Mouse (Mus musculus): ENCODE measurements at regions not wholly inside any gene's neighbourhood (a gene's known extent, or its start where the extent isn't known, plus 50 kb on each side); places are given as distances from the start of the nearest gene placed in this dataset.

DNA sequence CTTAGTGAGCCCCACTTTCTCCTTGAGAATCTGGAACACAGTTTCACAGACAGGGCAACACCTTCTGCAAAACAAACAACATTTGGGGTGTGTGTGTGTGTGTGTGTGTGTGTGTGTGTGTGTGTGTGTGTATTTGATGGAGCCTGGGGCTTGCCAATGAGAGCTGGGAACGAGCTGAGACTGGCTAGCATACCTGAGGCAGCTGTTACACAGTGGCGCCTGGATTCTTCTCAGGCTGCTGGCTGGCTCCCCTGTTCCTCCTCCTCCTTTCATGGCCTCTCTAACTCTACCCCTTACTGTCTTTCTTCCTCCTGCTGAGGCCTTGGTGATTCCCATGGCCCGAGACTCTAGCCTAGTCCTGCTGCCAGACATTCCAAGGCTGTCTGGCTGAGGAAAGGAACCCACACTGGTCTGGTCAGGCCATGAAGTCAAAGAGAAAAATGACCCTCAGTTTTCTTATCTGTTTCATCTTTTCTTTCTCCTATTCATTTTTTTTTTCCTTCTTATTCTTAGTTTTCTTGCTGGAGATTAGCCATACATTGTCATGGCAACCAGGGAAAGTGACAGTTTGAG, 79.6 kb upstream of the Sem1 start:
- DNase-seq (ENCODE audit: extremely low spot score, low read depth, low spot score), result no peak

- no peak for DNase-seq (ENCODE audit: extremely low spot score, low read depth, low spot score)
Measured at GRCm38 (mm10) chr6:6660072-6660471, 81.6 kb upstream of the Sem1 start.

DNA sequence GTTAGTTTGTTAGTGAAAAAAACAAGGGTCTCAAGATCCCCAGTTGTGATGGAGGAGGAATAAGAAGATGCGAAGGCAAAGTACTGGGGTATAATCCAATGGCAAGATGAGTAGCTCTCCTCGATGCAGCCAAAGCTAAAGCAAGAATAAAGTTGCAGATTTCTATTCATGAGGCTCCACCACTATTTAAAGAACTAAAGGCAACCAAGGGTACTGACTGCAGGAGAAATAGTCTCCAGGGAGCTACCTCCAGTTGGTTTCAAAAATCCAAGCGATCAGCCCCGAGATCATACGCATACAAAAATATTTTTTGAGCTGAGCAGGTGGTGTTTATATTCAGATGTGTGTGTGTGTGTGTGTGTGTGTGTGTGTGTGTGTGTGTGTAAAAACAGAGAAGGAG, 88.3 kb upstream of the Sem1 start:
- no peak for DNase-seq (ENCODE audit: extremely low spot score, low read depth, low spot score)

DNA sequence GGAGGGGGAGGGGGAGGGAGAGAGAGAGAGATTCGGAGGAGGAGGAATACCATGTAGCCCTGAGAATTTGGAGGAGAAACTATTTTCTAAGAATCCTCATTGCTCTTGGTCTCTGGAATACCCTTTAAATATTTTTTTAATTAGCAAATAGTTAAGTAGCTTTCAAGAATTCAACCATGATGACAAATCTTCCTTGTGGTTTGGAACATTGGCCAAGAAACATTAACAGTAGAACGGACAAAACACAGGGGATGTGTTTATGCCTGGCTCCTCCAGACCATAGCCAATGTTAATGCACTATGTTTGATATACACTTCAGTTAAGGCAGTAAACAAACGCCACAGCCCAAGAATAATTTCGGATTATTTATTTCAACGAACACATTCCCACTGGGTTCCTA, 110.8 kb upstream of the Sem1 start:
- no peak for DNase-seq (ENCODE audit: extremely low spot score, low read depth, low spot score)

GRCm38 (mm10) chr6:6690188-6690587, 111.7 kb upstream of the Sem1 start:
- no peak for DNase-seq (ENCODE audit: extremely low spot score, low read depth, low spot score)

GRCm38 (mm10) chr6:6692056-6692770, 113.8 kb upstream of the Sem1 start:
- no peak for DNase-seq (ENCODE audit: extremely low spot score, low read depth, low spot score)

GRCm38 (mm10) chr6:6695742-6696430, 117.4 kb upstream of the Sem1 start:
- DNase-seq (ENCODE audit: extremely low spot score, low read depth, low spot score), result no peak

GRCm38 (mm10) chr6:6697418-6697979, 119.0 kb upstream of the Sem1 start:
- no peak for DNase-seq (ENCODE audit: extremely low spot score, low read depth, low spot score)

GRCm38 (mm10) chr6:6706729-6707128, 128.3 kb upstream of the Sem1 start:
- no peak for DNase-seq (ENCODE audit: extremely low spot score, low read depth, low spot score)

GRCm38 (mm10) chr6:6709057-6709456, 130.6 kb upstream of the Sem1 start:
- no peak for DNase-seq (ENCODE audit: extremely low spot score, low read depth, low spot score)

GRCm38 (mm10) chr6:6730259-6730658, 132.9 kb upstream of the Dlx6 start:
- DNase-seq (ENCODE audit: extremely low spot score, low read depth, low spot score), result no peak

DNA sequence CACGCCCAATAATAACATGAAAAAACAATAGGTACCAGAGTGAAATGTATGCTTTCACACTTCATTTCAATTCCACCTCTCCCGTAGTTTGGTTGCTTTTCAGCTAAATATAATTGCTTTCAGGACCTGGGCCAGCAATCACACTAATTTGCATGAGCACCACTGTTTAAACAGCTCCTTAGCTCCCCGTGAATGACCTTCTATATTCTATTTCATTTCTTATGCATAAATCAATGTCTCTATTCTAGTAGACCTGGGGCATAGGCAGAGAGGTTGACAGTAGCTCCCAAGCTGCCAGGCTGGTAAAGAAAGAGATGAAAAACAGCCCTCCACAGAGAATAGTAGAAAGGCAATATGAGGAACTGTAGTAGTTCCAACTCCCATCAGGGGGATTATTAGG, 117.7 kb upstream of the Dlx6 start:
- no peak for DNase-seq (ENCODE audit: extremely low spot score, low read depth, low spot score)

DNA sequence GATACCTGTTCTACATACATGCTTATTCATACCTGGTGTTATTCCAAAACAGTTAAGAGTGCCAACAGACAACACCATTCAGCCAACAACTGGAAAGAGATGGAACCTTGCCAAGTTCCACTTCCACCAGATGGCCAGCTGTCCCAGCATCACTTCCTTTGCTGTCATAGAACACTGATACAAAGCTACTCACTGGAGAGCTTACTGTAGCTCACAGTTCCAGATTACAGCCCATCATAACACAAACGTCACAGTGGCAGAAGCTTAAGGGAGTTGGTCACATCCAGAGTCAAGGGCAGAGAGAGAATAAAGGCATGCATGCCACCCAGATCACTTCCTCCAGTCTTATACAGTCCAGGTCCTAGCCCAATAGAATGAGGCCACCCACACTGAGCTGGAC, 84.0 kb upstream of the Dlx6 start:
- no peak for DNase-seq (ENCODE audit: extremely low spot score, low read depth, low spot score)

- no peak for DNase-seq (ENCODE audit: extremely low spot score, low read depth, low spot score)
Measured at GRCm38 (mm10) chr6:6781556-6781955, 81.6 kb upstream of the Dlx6 start.

- DNase-seq (ENCODE audit: extremely low spot score, low read depth, low spot score), result peak; percentile 8
Measured at GRCm38 (mm10) chr6:6785939-6786490, 77.1 kb upstream of the Dlx6 start.

DNA sequence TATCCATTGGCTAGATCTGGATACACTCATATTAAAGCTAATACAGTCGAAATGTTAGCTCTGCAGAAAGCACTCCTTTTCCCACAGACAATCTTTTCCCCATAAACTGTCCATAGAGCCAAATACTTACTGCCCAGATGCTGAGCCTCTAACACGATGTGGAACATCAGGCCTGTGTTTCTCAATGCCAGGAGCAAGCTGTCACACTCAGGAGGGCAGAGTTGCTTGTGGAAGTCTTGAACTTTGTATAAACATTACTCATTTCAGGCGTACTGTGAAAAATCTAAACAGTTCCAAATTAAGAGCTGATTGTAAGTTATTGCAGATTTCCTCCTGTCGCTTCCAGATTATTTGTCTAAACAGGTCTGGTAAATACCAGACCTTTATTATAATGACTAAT, 75.6 kb upstream of the Dlx6 start:
- no peak for DNase-seq (ENCODE audit: extremely low spot score, low read depth, low spot score)

GRCm38 (mm10) chr6:6794320-6795018, 68.7 kb upstream of the Dlx6 start:
- no peak for DNase-seq (ENCODE audit: extremely low spot score, low read depth, low spot score)

DNA sequence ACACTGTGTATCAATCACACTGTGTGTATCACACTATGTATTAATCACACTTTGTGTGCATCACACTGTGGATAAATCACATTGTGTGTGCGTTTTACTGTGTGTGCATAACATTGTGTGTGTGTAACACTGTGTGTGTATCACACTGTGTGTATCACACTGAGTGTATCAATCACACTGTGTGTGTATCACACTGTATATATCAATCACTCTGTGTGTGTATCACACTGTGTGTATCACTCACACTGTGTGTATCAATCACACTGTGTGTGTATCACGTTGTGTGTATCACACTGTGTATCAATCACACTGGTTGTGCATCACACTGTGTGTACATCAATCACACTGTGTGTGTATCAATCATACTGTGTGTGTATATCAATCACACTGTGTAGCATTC, 62.8 kb upstream of the Dlx6 start:
- no peak for DNase-seq (ENCODE audit: extremely low spot score, low read depth, low spot score)

DNA sequence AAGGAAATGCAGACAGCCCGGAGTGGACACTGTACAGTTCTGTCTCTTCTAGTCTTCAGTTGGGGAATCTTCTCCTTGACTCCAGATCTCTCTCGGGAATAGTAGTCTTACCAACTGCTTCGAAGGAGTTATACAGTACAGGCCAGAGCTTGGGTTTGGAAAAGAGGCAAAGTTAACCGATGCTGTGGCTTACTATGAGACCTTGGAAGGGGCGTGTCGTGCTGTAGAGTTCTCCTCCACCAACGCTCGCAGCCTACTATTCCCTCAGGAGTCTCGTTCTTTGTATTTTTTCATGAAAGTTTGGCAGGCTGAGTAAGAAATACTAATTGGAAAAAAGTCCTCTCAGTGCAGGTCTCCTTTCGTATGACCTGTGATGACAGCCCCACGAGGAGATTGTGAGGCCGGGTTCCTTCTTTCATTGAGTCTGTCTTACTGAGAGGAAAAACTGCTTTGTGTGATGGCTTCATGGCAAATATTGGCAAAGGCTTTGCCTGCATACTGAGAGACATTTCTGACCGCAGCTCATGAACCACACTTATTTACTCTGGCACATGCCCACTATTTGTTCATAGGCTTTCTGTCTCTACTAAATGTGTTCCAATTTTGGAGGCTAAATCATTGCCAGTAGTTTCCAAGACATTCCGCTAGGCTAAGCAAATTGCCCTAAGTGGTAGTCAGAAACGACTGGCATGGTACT, 61.4 kb upstream of the Dlx6 start:
- no peak for DNase-seq (ENCODE audit: extremely low spot score, low read depth, low spot score)

Measured in hindlimb bud, embryonic 11.5 days (tissue).